Mouse (Mus musculus): Measurements from ENCODE around the gene Galm. TPM values are rescaled to one million over a fixed set of nuclear protein-coding genes. Genes with fewer than 3 reads are reported as not detected.

Galm gene
- polyA plus RNA-seq, 1 experiment from 2014 or later = 16.7 TPM

- H3K9ac ChIP-seq (ENCODE audit: low read depth, low read length) = no peak overlapping the region
- H3K4me1 ChIP-seq (replicated peaks; ENCODE audit: control insufficient read depth, insufficient read depth, low read length) = no peaks in the 10 kb centered on the region; the same call in 1 of the 2 replicates
- H3K27me3 ChIP-seq (replicated peaks; ENCODE audit: control insufficient read depth, insufficient read depth, low read length) = no peaks in the 10 kb centered on the region
- ATAC-seq (replicated peaks; ENCODE audit: low FRiP score) (no peak), DNase-seq (ENCODE audit: low spot score) (no peak)
- H3K36me3 ChIP-seq (ENCODE audit: control insufficient read depth, insufficient read depth, low read length) = no peaks in the 10 kb centered on the region
- H3K27ac ChIP-seq (ENCODE audit: low read depth, low read length) = no peak overlapping the region
- no peaks in the 10 kb centered on the region for H3K9me3 ChIP-seq (ENCODE audit: control insufficient read depth, low read length)
- no peak overlapping the region for H3K4me2 ChIP-seq
- no peak overlapping the region for H3K4me3 ChIP-seq (ENCODE audit: low read depth, low read length)
- 83% methylated on average over 6 of the region's 6 CpGs for WGBS
Observed at GRCm38 (mm10) chr17:80166346-80166745, 39.1 kb downstream of the Galm start.

DNA sequence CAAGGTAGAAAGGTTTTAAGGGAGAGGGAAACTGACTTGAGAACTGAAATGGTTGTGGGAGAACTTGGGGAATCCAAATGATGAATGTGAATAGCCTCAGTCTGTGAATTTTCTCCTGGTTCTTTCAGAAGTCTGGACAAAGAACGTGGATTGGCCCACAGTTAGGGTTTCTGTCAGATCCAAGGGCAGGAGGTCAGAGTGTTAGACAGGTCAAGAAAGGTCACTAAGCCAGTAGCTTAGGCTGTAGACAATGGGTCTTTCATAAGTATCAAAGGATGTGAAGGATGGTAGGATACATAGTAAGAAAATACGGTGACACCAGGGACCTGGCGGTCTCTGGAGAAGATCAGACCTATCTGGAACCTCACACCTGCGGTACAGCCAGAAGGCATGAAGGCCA lies 40.2 kb downstream of the Galm start:
- Histone ChIP-seq H3K27me3 (replicated peaks; ENCODE audit: control insufficient read depth, insufficient read depth, low read length) (no peaks in the 10 kb centered on the region), H3K4me1 (replicated peaks; ENCODE audit: control insufficient read depth, insufficient read depth, low read length) (no peaks in the 10 kb centered on the region; the same call in 1 of the 2 replicates), H3K9me3 (ENCODE audit: control insufficient read depth, low read length) (no peaks in the 10 kb centered on the region), H3K4me3 (ENCODE audit: low read depth, low read length) (no peak overlapping the region), H3K4me2 (no peak overlapping the region), H3K9ac (ENCODE audit: low read depth, low read length) (no peak overlapping the region), H3K27ac (ENCODE audit: low read depth, low read length) (no peak overlapping the region), H3K36me3 (ENCODE audit: control insufficient read depth, insufficient read depth, low read length) (no peaks in the 10 kb centered on the region)
- 76% methylated on average over 4 of the region's 4 CpGs for WGBS
- no peak for DNase-seq (ENCODE audit: low spot score)
- ATAC-seq (replicated peaks; ENCODE audit: low FRiP score) = no peak

DNA sequence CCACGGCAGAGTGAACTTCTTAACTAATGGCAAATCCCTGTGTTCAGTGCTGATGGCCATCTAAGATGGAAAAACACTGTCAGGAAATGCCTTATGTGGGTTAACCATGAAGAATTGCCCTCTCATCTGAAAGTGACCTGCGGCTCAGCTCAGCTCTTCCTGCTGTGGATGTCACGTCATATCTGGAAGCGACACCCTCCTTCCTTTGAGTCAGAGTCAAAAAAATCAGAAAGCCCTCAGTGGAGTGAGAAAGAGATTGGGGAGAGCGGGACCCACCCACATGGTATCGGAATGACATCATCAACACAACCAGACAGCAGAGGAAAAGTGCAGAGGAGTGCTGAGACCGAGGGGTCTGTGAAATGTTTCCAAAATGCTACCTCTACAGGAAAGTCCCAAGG lies 40.6 kb downstream of the Galm start:
- Histone ChIP-seq H3K27ac (ENCODE audit: low read depth, low read length) (no peak overlapping the region), H3K4me3 (ENCODE audit: low read depth, low read length) (no peak overlapping the region), H3K9ac (ENCODE audit: low read depth, low read length) (no peak overlapping the region), H3K27me3 (replicated peaks; ENCODE audit: control insufficient read depth, insufficient read depth, low read length) (no peaks in the 10 kb centered on the region), H3K9me3 (ENCODE audit: control insufficient read depth, low read length) (no peaks in the 10 kb centered on the region), H3K36me3 (ENCODE audit: control insufficient read depth, insufficient read depth, low read length) (no peaks in the 10 kb centered on the region), H3K4me2 (no peak overlapping the region), H3K4me1 (replicated peaks; ENCODE audit: control insufficient read depth, insufficient read depth, low read length) (no peaks in the 10 kb centered on the region; the same call in 1 of the 2 replicates)
- no peak for DNase-seq (ENCODE audit: low spot score)
- ATAC-seq (replicated peaks; ENCODE audit: low FRiP score) = no peak
- WGBS = 39% methylated on average over 7 of the region's 7 CpGs

GRCm38 (mm10) chr17:80168425-80169182 lies 41.3 kb downstream of the Galm start:
- no peaks in the 10 kb centered on the region for H3K36me3 ChIP-seq (ENCODE audit: control insufficient read depth, insufficient read depth, low read length)

DNA sequence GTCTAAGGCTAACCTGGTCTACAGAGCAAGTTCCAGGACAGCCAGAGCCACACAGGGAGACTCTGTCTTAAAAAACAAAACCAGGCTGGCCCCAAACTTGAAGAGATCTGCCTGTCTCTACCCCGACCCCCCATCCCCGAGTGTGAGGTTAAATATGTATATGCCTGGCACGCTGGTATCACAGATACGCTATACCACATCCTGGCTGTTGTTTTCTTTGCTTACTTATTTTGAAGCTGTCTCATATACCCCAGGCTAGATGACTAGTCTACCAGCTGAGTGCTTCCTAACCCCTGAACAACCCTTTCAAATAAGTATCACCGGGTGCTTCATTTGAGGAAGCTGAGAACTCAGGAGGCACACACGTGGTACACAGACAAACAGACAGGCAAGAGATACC lies 42.5 kb downstream of the Galm start:
- 85% methylated on average over 6 of the region's 6 CpGs for WGBS
- Histone ChIP-seq H3K27ac (ENCODE audit: low read depth, low read length) (no peak overlapping the region), H3K4me1 (replicated peaks; ENCODE audit: control insufficient read depth, insufficient read depth, low read length) (no peaks in the 10 kb centered on the region; the same call in 1 of the 2 replicates), H3K9me3 (ENCODE audit: control insufficient read depth, low read length) (no peaks in the 10 kb centered on the region), H3K4me3 (ENCODE audit: low read depth, low read length) (no peak overlapping the region), H3K27me3 (replicated peaks; ENCODE audit: control insufficient read depth, insufficient read depth, low read length) (no peaks in the 10 kb centered on the region), H3K36me3 (ENCODE audit: control insufficient read depth, insufficient read depth, low read length) (no peaks in the 10 kb centered on the region), H3K4me2 (no peak overlapping the region), H3K9ac (ENCODE audit: low read depth, low read length) (no peak overlapping the region)
- ATAC-seq (replicated peaks; ENCODE audit: low FRiP score) = no peak
- DNase-seq (ENCODE audit: low spot score) = no peak

More at GRCm38 (mm10) chr17:80168425-80169182, 41.3 kb downstream of the Galm start:
- WGBS = 34% methylated on average over 16 of the region's 16 CpGs
- Histone ChIP-seq H3K4me3 (ENCODE audit: low read depth, low read length) (no peak overlapping the region), H3K9me3 (ENCODE audit: control insufficient read depth, low read length) (no peaks in the 10 kb centered on the region), H3K27me3 (replicated peaks; ENCODE audit: control insufficient read depth, insufficient read depth, low read length) (no peaks in the 10 kb centered on the region), H3K4me1 (replicated peaks; ENCODE audit: control insufficient read depth, insufficient read depth, low read length) (no peaks in the 10 kb centered on the region; the same call in 1 of the 2 replicates), H3K27ac (ENCODE audit: low read depth, low read length) (no peak overlapping the region), H3K4me2 (peak overlapping the region; percentile 28), H3K9ac (ENCODE audit: low read depth, low read length) (no peak overlapping the region)
- ATAC-seq (replicated peaks; ENCODE audit: low FRiP score) = no peak
- no peak for DNase-seq (ENCODE audit: low spot score)

DNA sequence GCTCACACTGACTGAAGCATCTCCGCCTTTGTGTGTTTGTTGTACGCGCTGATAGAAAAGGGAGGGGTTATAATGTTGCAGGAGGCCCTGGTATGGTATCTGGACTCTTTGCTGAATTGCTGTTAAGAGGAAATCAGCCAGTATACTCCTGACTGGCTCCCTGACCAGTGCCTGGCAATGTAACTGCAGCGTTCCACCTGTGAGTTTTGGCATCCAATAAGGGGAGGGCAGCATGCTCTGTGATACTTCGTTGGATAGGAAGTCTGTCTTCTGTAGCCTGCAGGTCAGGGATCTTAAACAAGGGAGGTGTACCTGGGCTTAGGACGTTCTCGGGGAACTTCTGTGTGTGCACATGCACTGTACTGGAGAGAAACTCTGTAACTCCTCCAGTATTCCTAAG lies 43.7 kb downstream of the Galm start:
- 86% methylated on average over 7 of the region's 7 CpGs for WGBS
- Histone ChIP-seq H3K36me3 (ENCODE audit: control insufficient read depth, insufficient read depth, low read length) (no peaks in the 10 kb centered on the region), H3K9me3 (ENCODE audit: control insufficient read depth, low read length) (no peaks in the 10 kb centered on the region), H3K9ac (ENCODE audit: low read depth, low read length) (no peak overlapping the region), H3K4me3 (ENCODE audit: low read depth, low read length) (no peak overlapping the region), H3K4me1 (replicated peaks; ENCODE audit: control insufficient read depth, insufficient read depth, low read length) (no peaks in the 10 kb centered on the region; the same call in 1 of the 2 replicates), H3K4me2 (no peak overlapping the region), H3K27me3 (replicated peaks; ENCODE audit: control insufficient read depth, insufficient read depth, low read length) (no peaks in the 10 kb centered on the region), H3K27ac (ENCODE audit: low read depth, low read length) (no peak overlapping the region)
- DNase-seq (ENCODE audit: low spot score) = no peak
- ATAC-seq (replicated peaks; ENCODE audit: low FRiP score) = no peak

GRCm38 (mm10) chr17:80171948-80172347 lies 44.7 kb downstream of the Galm start:
- H3K4me3 ChIP-seq (ENCODE audit: low read depth, low read length) = no peak overlapping the region
- no peaks in the 10 kb centered on the region; the same call in 1 of the 2 replicates for H3K4me1 ChIP-seq (replicated peaks; ENCODE audit: control insufficient read depth, insufficient read depth, low read length)
- H3K4me2 ChIP-seq = no peak overlapping the region
- H3K36me3 ChIP-seq (ENCODE audit: control insufficient read depth, insufficient read depth, low read length) = no peaks in the 10 kb centered on the region
- WGBS = 82% methylated on average over 4 of the region's 4 CpGs
- H3K9ac ChIP-seq (ENCODE audit: low read depth, low read length) = no peak overlapping the region
- no peaks in the 10 kb centered on the region for H3K27me3 ChIP-seq (replicated peaks; ENCODE audit: control insufficient read depth, insufficient read depth, low read length)
- DNase-seq (ENCODE audit: low spot score) (no peak), ATAC-seq (replicated peaks; ENCODE audit: low FRiP score) (no peak)
- H3K27ac ChIP-seq (ENCODE audit: low read depth, low read length) = no peak overlapping the region
- H3K9me3 ChIP-seq (ENCODE audit: control insufficient read depth, low read length) = no peaks in the 10 kb centered on the region

DNA sequence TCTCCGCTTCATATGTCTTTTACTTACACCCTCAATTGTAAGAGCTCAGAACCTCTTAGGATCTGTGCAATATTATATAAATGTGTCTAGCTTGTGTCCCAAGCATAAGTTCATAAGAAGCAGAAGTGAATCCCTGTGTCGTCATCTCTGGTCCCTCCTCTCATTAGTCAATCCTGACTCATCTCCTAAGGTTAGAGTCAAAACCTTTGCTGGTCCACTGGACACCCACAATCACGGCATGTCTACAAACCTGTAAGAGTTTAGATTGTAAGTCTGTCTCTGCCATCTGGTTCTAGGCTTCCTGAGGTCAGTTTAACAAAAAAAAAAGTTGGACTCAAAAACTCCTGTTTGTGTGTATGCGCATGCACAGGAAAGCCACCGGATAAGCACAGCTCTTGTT lies 45.5 kb downstream of the Galm start:
- DNase-seq (ENCODE audit: low spot score) = no peak
- 68% methylated on average over 5 of the region's 5 CpGs for WGBS
- no peaks in the 10 kb centered on the region for H3K4me1 ChIP-seq (replicated peaks; ENCODE audit: control insufficient read depth, insufficient read depth, low read length)

DNA sequence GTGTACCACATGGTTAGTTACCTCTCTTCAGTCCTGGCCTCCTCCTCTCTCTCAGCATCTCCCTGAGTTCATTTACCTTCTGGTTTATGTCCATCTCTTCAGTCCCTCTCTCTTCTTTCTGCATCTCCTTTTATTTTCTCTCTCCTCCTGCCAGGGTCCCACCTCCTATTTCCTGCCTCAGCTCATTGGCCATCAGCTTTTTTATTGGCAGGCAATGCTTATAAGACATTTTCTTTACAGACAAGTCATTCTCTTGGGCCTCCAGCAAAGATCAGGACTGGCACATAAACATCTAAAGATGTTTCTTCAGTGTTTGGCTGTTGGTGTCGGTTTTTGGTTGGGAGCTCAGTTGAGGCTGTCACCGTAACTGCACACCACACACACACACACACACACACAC lies 46.4 kb downstream of the Galm start:
- Histone ChIP-seq H3K27ac (ENCODE audit: low read depth, low read length) (no peak overlapping the region), H3K4me1 (replicated peaks; ENCODE audit: control insufficient read depth, insufficient read depth, low read length) (no peaks in the 10 kb centered on the region), H3K4me3 (ENCODE audit: low read depth, low read length) (no peak overlapping the region), H3K4me2 (no peak overlapping the region), H3K36me3 (ENCODE audit: control insufficient read depth, insufficient read depth, low read length) (no peaks in the 10 kb centered on the region), H3K9ac (ENCODE audit: low read depth, low read length) (no peak overlapping the region), H3K9me3 (ENCODE audit: control insufficient read depth, low read length) (no peaks in the 10 kb centered on the region), H3K27me3 (replicated peaks; ENCODE audit: control insufficient read depth, insufficient read depth, low read length) (no peaks in the 10 kb centered on the region)
- DNase-seq (ENCODE audit: low spot score) (no peak), ATAC-seq (replicated peaks; ENCODE audit: low FRiP score) (no peak)
- 88% methylated on average over 2 of the region's 2 CpGs for WGBS

More for the DNA sequence above, 45.5 kb downstream of the Galm start:
- Histone ChIP-seq H3K4me2 (no peak overlapping the region), H3K9ac (ENCODE audit: low read depth, low read length) (no peak overlapping the region), H3K36me3 (ENCODE audit: control insufficient read depth, insufficient read depth, low read length) (no peaks in the 10 kb centered on the region), H3K27ac (ENCODE audit: low read depth, low read length) (no peak overlapping the region), H3K4me3 (ENCODE audit: low read depth, low read length) (no peak overlapping the region), H3K9me3 (ENCODE audit: control insufficient read depth, low read length) (no peaks in the 10 kb centered on the region), H3K27me3 (replicated peaks; ENCODE audit: control insufficient read depth, insufficient read depth, low read length) (no peaks in the 10 kb centered on the region)
- ATAC-seq (replicated peaks; ENCODE audit: low FRiP score) = no peak

Measured in liver, embryonic 11.5 days (tissue).